Mouse (Mus musculus) cortical plate, adult 2 months (tissue): ENCODE results near the gene Pdcd1lg2. TPM values are rescaled to one million over a fixed set of nuclear protein-coding genes. Genes with fewer than 3 reads are reported as not detected.

Experiments
- H3K27ac ChIP-seq: fragments of 200-500 bp; 2 replicates; pipeline ENCODE4 v1.5.1; 2012; ENCODE audit warnings: low read length, control low read depth, inconsistent platforms; ENCODE audit not compliant: insufficient read depth
- H3K4me1 ChIP-seq: fragments of 200-500 bp; 2 replicates; pipeline ENCODE4 v1.6.1; 2011; ENCODE audit warnings: low read length; ENCODE audit not compliant: control insufficient read depth, insufficient read depth
- H3K4me3 ChIP-seq: fragments of 200-500 bp; 2 replicates; pipeline ENCODE4 v1.5.1; 2011; ENCODE audit warnings: mild to moderate bottlenecking, low read length, control low read depth; ENCODE audit not compliant: insufficient read depth
- CTCF ChIP-seq: fragments of 200-500 bp; IDR thresholded peaks from 2 replicates; pipeline ENCODE4 v1.5.1; 2011; ENCODE audit warnings: mild to moderate bottlenecking, control low read depth, low read length; ENCODE audit not compliant: insufficient read depth; ENCODE audit errors: extremely low read depth
- POLR2A ChIP-seq: fragments of 200-500 bp; IDR thresholded peaks from 2 replicates; pipeline ENCODE4 v1.6.1; 2011; ENCODE audit warnings: mild to moderate bottlenecking, low read length, control low read depth; ENCODE audit not compliant: insufficient read depth; ENCODE audit errors: extremely low read depth
- polyA plus RNA-seq: library from polyadenylated mRNA; depleted of rRNA; stranded (reverse); fragments of >200 nt; gene quantifications from 2 replicates; pipeline ENCODE4 v1.2.3, GENCODE M21; 2012; rRNA removed

The Pdcd1lg2 gene
- 0.08 TPM in 1 of 2 replicates, not detected in the other for polyA plus RNA-seq

DNA sequence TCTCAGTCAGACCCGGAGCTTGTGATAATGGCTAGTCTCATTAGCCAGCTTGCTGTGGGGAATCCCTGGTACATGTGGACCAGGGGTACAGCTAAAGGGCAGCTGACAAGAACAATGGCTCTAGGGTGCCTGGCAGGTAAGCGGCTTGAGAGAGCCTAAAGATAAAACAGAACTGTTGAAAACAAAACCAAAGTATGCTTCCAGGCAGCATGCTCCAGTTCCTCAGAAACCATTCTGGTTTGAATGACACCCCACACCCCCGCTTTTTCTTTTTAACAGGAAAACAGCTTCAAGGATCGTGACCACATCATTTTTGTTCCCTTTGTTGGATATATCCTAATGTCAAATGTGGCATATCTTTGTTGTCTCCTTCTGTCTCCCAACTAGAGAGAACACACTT, at the start of gene Pdcd1lg2:
TSS of gene Pdcd1lg2 (plus strand) at position 301 of the 400 bp plus-strand sequence.
- no peak for TF ChIP-seq POLR2A
- no peak for TF ChIP-seq CTCF
- no peak within 1 kb of the TSS for H3K27ac ChIP-seq
- H3K4me1 ChIP-seq, result 0 out of 2 replicates have a peak, but pooled peaks cover 1% of the 10 kb centered on the region
- H3K4me3 ChIP-seq, result no peak within 1 kb of the TSS

DNA sequence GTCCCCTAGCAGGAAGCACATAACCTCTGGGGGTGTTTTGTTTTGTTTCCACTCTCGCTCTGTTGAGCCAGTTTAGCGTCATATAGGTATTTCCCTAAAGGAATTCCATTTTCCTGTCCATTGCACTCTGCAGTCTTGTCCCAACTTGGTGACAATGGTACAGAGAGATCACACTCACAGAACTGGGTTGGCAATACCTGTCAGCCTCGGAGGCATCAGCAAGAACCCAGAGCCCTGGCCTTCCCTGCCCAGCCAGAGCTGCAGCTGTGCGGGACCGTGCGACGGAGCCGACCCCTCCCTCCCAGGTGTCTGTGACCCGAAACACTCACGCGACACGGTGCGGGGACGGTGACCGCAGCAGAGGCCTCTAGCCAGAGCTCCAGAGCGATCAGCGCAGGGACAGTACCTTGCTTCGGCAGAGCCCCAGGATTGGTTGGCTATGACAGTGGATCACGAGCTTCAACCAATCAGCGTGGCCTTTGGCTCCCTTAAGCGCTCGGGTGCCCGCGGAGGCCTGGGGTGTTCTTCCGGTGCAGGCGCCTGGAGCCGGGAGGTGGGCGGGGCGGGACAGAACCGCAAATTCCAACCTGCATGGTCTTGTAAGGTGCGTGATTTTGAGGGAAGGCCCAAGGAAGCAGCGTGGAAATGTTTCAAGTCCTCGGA, 49.1 kb upstream of the Pdcd1lg2 start:
- Histone ChIP-seq H3K27ac (no peak overlapping the region), H3K4me3 (peak overlapping the region; percentile 62), H3K4me1 (peaks cover 7% of the 10 kb centered on the region)
- peak; percentile 85; the same call in 1 of the 2 replicates for TF ChIP-seq POLR2A
- no peak for TF ChIP-seq CTCF

DNA sequence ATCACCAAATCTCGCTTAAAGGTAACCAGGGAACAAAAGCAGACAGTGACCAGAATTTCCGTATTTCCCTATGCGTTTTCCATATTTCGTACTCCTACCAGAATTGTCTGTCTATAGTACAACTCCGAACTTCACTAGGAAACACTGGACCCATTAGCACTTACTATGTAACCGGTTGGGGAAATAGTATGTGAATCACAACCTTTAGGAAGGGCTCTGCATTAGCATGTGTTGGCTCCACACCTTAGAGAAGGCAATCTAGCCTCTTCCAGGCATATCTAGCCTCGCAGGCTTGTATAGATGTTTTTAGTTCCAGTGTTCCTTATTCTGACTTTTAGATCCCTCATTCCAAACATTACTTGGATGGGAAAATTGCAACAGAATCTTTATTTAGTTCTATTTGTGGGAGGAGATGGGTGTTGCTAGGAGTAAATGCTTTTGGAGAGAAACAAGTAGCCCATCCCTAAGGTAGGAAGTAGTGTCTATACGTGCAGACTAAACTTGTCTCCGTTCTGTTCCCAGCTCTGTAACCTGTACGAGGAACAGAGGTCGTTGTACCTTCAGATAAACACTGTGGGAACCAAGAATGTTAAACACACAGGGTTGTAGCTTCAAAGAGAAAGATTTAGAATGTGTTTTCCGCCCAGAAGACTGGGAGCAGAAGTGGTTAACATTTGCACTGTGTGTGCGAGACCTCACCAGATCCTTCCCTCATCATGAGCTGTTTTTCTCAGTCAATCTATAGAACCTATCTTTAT, 48.4 kb upstream of the Pdcd1lg2 start:
- TF ChIP-seq CTCF (no peak), POLR2A (no peak)
- Histone ChIP-seq H3K4me3 (peak overlapping the region; percentile 62), H3K27ac (no peak overlapping the region), H3K4me1 (peaks cover 7% of the 10 kb centered on the region)

DNA sequence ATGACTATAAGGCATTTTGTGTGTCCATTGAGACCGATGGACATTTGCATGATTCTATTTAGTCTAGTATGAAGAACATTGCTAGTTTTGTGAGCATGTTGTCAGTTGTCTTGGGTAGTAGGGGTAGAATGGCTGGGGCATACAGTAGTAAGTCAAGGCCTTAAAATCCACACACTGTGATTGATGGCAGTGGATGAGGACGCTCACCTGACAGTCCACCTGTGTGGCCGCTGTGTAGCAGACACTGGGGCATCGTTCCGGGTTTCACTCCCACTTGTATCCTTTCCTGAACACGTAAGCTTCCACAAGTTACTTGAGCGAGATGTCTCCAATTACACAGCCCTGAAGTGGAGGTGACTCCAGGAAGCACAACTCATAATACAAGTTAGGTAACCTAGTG, 47.2 kb upstream of the Pdcd1lg2 start:
- TF ChIP-seq POLR2A (no peak), CTCF (no peak)
- Histone ChIP-seq H3K4me3 (no peak overlapping the region), H3K27ac (no peak overlapping the region), H3K4me1 (peaks cover 7% of the 10 kb centered on the region)

DNA sequence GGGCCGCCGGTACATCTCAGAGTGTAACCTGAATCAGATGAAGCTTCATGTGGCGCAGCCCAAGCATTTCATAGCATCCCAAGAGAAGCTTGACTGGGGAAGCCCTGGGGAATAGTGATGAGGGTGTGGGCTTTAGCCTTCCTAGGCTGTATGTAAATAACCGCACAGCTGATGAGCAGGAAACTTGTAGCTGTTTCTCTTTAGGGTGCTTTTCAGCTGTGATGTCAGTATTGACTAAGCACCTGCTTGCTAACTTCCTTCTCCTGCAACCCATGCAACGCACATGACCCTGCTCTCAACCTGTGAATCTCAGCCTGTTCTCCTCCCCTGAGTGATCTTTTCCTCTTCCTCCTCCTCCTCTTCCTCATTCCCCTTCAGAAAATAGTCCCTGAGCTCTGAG, 46.6 kb upstream of the Pdcd1lg2 start:
- peaks cover 7% of the 10 kb centered on the region for H3K4me1 ChIP-seq
- TF ChIP-seq CTCF (no peak), POLR2A (no peak)
- H3K4me3 ChIP-seq, result no peak overlapping the region
- H3K27ac ChIP-seq, result no peak overlapping the region

DNA sequence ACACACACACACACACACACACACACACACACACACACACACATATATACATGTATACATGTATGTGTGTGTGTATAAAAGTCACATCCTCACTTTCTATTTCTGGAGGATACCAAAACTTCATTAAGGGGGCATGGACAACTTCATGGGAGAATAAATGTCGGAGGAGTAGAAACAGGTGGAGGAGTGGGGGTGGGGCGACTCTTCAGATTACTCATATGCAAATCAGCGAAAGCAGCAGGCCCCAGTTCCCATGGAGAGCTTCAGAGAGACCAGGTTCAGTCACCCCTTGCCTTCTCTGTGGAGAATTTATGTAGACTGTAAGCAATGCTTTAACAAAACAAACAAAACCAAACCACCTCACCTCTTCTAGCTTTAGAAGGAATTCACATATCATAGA, 45.6 kb upstream of the Pdcd1lg2 start:
- Histone ChIP-seq H3K27ac (no peak overlapping the region), H3K4me3 (no peak overlapping the region), H3K4me1 (peaks cover 7% of the 10 kb centered on the region)
- TF ChIP-seq POLR2A (no peak), CTCF (no peak)

DNA sequence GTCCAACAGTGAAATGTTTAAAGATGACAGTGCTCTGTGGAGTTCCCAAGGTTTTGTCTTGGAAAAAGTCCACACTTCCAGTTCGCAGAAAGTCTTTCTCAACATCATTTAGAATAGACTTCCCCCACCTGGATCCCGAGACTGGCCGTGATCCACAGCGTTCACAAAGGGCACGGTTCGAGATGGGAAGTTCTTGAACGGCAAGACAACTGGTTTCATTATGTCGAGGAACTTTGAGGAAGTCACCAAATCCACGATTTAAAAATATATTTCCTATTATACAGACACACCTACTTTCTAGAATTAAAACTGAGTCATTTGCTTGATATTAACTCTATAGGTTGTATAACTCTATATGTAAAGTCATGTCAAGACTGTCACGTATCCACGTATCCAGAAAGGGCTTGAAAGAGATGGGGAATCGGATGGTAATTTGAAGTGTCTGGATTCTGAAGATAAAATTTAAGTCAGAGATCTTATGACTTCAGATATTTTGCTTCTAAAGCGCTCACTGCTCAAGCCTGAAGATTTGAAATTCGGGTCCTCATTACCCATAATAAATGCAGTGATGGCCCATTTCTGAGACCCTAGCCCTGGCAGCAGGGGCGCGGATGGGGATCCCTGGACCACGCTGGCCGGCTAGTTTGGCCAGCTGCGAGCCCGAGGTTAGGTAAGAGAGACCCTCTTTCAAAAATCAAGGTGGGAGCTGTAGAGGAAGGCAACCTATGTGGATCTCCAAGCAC, 44.3 kb upstream of the Pdcd1lg2 start:
- no peak overlapping the region for H3K27ac ChIP-seq
- peaks cover 2% of the 10 kb centered on the region; the same call in 1 of the 2 replicates for H3K4me1 ChIP-seq
- TF ChIP-seq CTCF (no peak), POLR2A (no peak)
- peak overlapping the region; percentile 62 for H3K4me3 ChIP-seq

DNA sequence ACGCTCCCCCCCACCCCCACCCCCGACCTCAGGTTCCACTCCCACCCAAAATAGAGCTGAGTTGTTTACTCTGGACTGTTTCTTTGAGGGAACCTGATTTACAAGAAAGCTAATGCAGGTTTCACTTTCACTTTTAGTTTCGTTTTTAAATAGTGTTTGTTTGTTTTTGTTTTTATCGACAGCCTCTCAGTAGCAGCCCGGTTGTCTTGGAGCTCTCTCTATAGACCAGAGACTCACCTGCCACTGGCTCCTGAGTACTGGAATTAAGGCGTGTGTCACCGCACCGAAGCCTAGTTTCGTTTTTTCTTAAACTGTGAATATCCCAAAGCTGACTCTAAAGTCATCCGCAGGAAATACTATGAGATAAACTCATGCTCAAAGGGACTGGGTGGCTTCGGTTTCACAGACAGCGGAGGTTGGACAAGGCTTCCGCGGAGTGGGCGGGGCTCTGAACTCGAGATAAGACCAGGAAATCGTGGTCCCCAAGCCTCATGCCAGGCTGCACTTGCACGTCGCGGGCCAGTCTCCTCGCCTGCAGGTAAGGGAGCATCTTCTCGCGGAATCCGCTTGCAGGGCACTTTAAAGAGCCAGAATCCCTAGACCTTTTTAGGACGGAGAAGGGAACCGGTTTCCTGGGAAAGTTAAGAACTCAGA, 43.6 kb upstream of the Pdcd1lg2 start, which contains the start of the genes Plgrkt and Cd274:
TSS of gene Plgrkt (minus strand) at position 422 of the 654 bp plus-strand sequence.
TSS of gene Cd274 (plus strand) at position 487 of the 654 bp plus-strand sequence.
- Histone ChIP-seq H3K4me1 (peaks cover 2% of the 10 kb centered on the region; the same call in 1 of the 2 replicates), H3K27ac (no peak within 1 kb of the TSS), H3K4me3 (peak within 1 kb of the TSS; percentile 62)
- no peak for TF ChIP-seq POLR2A
- TF ChIP-seq CTCF, result no peak

DNA sequence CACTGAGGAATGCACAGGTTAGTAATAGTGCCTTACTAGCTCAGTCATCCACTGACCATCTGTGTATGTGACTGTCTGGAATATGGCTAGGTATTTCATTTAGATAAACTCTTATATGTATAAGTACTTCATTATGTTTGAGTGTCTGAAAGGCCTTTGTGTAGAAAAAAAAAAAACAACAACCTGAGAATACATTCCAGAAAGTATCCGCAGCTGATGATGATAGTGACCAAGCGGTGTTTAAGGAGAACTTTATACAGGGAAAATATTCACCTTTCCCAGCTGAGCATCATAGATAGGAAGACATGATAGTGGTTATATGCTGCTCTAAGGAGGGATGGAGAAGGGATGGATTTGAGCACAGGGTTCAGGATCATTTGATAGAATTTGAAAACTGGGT, 42.7 kb upstream of the Pdcd1lg2 start:
- Histone ChIP-seq H3K4me1 (no peaks in the 10 kb centered on the region; the same call in 1 of the 2 replicates), H3K27ac (no peak overlapping the region), H3K4me3 (no peak overlapping the region)
- no peak for TF ChIP-seq CTCF
- no peak for TF ChIP-seq POLR2A
